Mouse (Mus musculus): ENCODE results near the gene Fabp3.

GRCm38 (mm10) chr4:130335867-130336266 lies 27.5 kb downstream of the Fabp3 start:
- TF ChIP-seq CTCF (IDR thresholded peaks at IDR 0.05; ENCODE audit: low read depth, low read length) (no peak), TAL1 (conservative IDR thresholded peaks at IDR 0.05; ENCODE audit: low read depth, low read length) (no peak), GATA1 (IDR thresholded peaks at IDR 0.05; ENCODE audit: borderline replicate concordance, low read length) (no peak), GATA2 (IDR thresholded peaks at IDR 0.05; ENCODE audit: borderline replicate concordance, low read depth, low read length) (no peak)

All from G1E (cell line).